Mouse (Mus musculus): ENCODE measurements around the gene Spag6.

DNA sequence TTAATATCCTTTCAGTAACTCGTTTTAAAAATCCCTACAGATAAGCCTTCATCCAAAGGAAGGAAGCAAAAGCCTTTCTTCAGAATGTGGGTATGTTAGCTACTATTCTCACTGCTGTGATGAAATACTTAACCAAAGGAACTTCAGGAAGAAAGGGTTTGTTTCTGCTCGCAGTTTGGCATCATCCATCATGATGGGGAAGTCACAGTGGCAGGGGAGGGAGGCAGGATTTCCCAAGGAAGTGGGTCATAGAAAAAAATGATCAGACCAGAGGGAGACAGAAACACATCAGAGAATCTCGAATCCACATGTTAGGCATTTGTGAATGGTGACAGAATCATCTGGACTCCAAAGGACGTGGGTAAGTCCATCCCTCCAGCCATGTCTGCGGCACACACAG lies 39.0 kb upstream of the Spag6 start:
- no peak for TF ChIP-seq POLR2A (IDR thresholded peaks at IDR 0.05; ENCODE audit: low read depth, low read length)
- no peak for TF ChIP-seq CTCF (conservative IDR thresholded peaks at IDR 0.05; ENCODE audit: insufficient read depth, insufficient read length, low read depth, low read length)
